Mouse (Mus musculus) left cerebral cortex, postnatal 14 days (tissue): Measurements from ENCODE around the gene Eapp. TPM values are rescaled to one million over a fixed set of nuclear protein-coding genes. Genes with fewer than 3 reads are reported as not detected.

ENCODE experiments used
- DNase-seq, 2 experiments: peaks; one replicate each; pipeline ENCODE4 v3.0.0; 2021 to 2022; ENCODE audit warnings: low spot score in 2 of 2, mixed read lengths in 1 of 2
- intact Hi-C: fragments of 180-260 bp; cut with DNase I; formaldehyde crosslinking; loops from one replicate; pipeline ENCODE4 v1.15.1; 2025
- microRNA-seq, 2 experiments: library from miRNA; unstranded; fragments of <30 nt; microRNA quantifications; one replicate each; pipeline ENCODE4 v1.2.0; 2022
- total RNA-seq, 2 experiments: library from RNA; stranded (reverse); gene quantifications; 2 replicates each; pipeline ENCODE4 v1.2.3; 2021

Eapp gene
- total RNA-seq, 2 experiments from 2014 or later: 39.6 to 45.4 TPM

DNA sequence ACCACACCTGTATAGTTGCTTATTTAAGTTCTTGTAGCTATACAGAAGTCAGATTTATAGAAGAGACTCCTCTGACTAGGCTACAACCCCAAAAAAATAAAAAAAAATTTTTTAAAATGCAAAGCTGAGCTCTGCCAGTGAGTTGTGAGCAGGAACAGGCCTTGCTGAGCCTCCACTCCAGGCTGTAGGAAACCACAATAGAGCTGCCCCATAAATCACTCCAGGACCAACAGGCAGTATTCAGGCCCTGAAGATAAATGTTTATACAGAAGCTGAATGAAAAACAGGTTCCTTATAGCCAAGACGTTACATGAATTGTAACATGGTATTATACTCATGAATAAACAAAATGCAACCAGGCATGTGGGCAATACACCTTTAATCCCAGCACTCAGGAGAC is 44.5 kb downstream of the Eapp start:
- no peak for DNase-seq
- intact Hi-C loops: no loop called here

DNA sequence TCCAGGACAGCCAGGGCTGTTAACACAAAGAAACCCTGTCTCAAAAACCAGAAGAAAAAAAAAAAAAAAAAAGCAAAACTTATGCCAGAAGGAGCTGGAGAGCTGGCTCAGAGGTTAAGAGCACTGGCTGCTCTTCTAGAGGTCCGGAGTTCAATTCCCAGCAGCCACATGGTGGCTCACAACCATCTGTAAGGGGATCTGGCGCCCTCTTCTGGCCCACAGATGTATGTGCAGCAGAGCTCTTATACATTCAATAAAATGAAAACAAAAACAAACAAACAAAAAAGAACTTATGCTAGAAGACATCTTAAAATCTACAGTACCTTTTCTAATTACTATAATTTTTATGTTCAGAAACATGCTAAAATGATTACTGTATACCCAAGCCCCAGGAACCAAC is 50.8 kb downstream of the Eapp start:
- intact Hi-C loops: no loop called here
- no peak for DNase-seq

DNA sequence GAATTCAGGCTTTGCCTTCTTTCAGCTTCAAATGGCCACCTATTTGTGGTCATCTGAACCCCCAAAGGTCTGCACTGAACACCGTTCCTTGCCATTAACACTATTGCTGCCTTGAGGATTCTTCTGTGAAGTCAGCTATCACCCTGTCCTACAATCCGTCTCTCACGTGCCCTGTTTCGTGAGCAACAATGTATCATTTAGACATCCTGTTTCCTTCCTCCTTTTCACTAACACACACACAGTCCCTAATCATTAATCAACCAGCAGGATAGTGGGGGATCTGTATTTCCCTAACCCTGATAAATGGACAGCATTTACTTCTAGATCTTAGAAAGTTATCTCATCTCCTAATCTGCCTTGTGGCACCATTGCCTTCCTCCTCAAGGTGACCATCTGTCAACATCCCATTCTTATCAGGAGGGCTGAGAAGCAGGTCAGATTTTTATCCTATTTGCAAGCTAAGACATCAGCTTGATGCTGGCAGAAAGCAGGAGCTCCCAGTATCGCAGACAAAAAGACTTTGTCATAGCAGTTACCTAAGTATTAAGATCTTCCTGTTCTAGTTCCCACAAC is 52.3 kb downstream of the Eapp start:
- intact Hi-C loops: no loop called here
- no peak for DNase-seq

DNA sequence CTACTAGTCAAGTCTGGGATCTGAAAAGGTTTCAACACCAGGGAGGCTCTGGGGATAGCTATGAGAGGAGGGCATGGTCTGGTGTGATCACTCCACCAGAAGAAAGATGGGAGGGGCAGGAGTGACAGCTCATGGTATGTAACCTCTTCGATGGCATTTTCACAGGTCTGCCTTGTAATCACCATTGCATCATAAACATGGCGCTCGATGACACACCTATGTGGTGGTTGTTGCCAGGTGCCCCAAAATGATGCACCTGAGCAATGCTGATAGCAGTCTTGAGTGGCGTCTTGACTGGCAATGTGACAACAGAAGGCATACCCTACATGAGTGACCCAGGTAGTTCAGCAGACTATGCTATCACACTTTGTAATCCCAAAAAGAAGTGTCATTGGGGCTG is 54.3 kb downstream of the Eapp start:
- DNase-seq: no peak
- intact Hi-C loops: no loop called here

DNA sequence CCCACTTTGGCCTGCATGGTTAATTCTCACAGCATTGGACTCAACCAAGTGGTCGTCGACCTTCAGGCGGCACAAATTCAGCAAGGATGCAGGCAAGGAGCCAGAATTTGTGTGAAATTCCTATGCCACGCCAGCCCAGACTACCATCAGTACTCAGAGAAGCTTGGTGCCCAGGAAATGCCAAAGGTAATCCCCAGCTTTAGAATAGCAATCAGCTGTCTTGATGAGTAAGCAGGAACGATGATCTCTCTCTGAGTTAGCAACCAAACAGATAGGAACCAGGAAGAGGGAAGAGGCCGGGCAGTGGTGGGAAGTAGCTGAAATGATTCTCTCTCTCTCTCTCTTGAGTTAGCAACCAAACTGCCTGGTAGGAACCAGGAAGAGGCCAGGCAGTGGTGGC is 55.4 kb downstream of the Eapp start:
- no peak for DNase-seq
- intact Hi-C loops: no loop called here

DNA sequence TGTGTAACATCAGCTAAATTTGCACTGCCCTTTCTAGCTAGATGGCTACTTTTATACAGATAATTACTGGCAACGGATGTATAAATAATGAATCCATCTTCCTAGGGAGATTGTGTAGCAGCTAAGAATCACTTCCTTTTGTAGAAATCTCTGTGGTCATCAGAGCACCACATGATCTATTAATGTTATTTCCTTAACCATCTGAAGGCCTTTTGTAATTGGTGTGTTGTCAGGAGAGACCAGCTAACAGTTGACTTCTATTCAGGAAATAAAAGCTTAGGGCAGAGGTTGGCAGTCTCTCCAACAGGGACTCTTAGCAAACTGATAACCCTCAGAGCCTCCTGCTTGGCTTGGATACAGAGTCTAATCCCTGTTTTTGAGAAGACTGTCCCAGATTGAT is 58.7 kb downstream of the Eapp start:
- no peak for DNase-seq
- intact Hi-C loops: no loop called here

DNA sequence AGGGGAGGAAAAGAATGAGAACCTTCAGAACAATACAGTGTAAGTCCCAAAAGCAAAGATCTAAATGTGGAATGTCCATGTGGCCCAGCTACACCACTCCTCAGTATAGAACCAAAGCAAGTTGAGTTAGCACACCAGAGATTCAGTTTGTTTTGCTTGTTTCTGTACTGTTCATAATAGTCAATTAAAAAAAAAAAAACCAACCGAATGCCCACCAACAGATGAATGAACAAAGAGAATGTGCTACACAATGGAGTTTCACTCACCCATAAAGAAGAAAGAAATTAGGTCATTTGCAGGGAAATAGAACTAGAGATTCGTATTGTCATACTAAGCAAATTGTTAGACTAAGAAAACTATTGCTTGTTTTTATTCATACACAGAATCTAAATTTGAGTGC is 63.6 kb downstream of the Eapp start:
- DNase-seq: no peak
- intact Hi-C loops: no loop called here

DNA sequence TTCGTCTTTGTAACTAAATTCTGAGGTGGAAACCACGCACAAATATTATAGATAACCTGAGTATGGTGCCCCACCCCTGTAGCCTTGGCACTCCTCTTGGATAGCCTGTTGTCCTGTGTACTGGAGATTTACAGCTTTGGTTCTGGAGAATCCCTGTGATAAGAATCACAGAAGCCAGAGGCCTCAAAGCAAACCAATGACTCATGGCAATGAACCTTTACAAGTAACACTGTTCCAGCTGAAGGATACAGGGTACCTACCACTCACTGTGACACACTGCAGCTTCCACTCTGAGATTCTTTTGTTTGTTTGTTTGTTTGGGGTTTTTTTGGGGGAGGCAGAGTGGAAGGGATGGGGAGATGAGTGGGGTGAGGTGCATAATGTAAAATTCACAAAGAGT is 73.8 kb downstream of the Eapp start:
- DNase-seq: no peak
- intact Hi-C loops: no loop called here

Small RNA genes lying within 50 kb of the gene (microRNA-seq; reads per million reads assigned to microRNA genes)
- gene Mir1892: 0 reads per million in 2 experiments

Other genes with a start within 250 kb of the Eapp start
- gene Sptssa, start 39.3 kb downstream of the Eapp start, total RNA-seq: 10 to 100 TPM; 29.4 to 34.1 TPM
- 10 to 100 TPM; 49.0 to 50.5 TPM for gene Snx6, start 99.8 kb upstream of the Eapp start, total RNA-seq
- 100 to 1,000 TPM; 144 to 154 TPM for gene Cfl2, start 167.0 kb upstream of the Eapp start, total RNA-seq